Mouse (Mus musculus): ENCODE results near the gene Sh2d3c.

Gene Sh2d3c

DNA sequence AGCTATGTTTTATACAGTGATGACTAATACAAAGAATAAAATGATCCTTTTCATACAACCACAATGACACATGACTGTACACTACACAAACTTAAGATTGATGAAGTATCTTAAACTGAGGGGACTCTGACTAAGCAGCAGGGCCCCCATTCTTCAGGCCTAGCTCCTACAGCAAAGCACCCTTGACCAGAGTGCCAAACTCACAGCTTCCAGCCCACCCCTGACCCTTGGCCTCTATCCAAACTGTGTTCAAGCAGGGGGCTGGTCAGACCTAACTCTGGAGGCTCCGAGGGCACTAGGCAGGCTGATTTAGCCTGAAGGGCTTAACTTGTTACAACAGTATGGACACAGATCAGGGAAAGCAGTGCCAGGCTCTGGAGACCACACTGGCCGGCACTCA is 67.7 kb downstream of the Sh2d3c start:
- no peak for DNase-seq (ENCODE audit: low read depth, low spot score)

DNA sequence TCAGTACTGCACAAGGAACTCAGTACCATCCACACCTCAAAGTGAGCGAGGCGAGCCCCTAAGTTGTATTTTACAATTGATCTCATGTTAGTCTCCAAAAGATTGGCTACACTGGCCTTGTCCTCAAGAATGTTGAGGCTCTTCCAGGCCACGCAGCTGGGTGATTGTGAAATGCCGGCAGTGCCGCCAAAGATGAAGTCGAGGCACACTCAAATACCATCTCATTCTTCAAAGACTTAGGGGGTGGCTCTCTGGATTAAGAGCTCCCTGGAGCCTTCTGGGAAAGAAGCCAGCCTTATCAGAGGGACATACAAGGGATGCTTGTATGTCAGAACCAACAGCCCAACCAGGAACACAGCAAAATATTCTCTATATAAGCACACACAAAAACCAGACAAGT is 70.4 kb downstream of the Sh2d3c start:
- DNase-seq (ENCODE audit: low read depth, low spot score): no peak

DNA sequence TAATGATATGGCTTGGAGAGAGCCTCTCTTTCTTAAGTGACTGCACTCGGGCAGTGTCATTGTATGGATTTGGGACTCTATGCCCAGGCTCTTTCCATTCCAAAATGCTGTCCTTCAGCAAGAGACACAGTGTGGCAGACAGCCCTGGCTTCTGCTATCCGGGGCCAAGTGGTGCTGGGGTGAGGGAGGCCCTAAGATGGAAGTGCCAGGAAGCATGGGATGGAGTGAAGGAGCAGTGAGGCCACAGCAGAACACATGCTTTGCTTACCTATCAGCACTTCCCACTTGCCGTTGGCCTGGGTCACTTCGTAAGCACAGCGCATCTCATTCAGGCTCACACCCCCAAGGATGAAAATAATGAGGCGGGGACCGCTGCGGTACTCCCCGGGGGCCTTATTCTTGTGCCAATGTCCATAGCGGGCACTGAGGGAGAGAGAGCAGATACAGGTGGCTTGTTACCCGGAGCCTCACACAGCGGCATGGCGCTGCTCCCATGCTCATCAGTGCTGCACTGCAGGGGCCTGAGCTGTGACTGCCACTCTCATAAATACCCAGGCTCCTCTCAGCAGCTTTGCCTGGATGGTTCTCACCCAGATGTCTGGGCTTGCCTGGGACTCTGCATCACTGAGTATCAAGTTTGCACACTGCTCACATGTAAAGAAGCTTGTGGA is 75.0 kb downstream of the Sh2d3c start:
- DNase-seq (ENCODE audit: low read depth, low spot score): no peak

DNA sequence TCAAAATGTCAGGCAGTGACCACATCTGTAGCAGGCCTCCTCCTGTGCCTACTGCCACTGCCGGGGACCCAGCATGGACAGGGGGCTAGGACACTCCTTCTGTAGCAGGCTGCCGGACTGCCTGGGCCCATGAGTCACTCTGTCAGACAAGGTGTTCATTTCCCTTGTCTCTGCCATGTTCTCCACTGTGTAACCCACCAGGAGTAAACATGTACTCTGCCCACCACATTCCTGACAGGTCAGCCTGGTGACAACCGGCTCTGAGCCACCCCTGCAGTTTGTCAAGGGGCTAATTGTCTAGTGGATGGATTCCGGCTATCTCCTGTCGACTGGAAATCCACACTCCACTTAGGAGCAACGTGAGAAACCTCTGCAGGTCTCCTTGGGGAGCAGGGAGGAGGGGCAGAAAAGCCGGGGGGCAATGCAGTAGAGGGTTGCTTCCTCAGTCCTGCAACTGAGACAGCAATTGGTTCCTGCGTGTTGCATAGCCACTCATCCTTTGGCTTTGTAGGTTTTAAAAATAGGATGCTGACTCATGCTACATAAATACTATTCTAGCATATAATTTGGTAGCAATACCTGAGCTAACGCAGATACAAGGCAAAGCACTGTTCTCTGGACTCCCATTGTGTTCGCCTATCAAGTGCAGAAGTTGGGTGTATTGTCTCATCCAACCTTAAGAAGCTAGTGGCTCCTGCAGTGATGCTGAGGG is 77.6 kb downstream of the Sh2d3c start:
- no peak for DNase-seq (ENCODE audit: low read depth, low spot score)
